Mouse (Mus musculus) forebrain, postnatal 0 days (tissue): ENCODE results near the gene Ugt1a10. TPM values are rescaled to one million over a fixed set of nuclear protein-coding genes. Genes with fewer than 3 reads are reported as not detected.

Experiments used
- ATAC-seq: fragments of 200-750 bp; cut with Nextera tagmentation; 2 replicates; pipeline ENCODE4 v1.8.0; 2017; ENCODE audit warnings: mild to moderate bottlenecking, moderate library complexity
- DNase-seq: peaks from one replicate; pipeline ENCODE4 v3.0.0-alpha.2; 2015
- H3K27ac ChIP-seq: fragments of 300-500 bp; sonication (generic); 2 replicates; pipeline ENCODE4 v1.5.1; 2014; ENCODE audit warnings: low read depth, mild to moderate bottlenecking, antibody characterized with exemption, low read length, moderate library complexity, mixed read lengths
- H3K27me3 ChIP-seq: fragments of 300-500 bp; sonication (generic); 2 replicates; pipeline ENCODE4 v1.6.1; 2014; ENCODE audit warnings: mild to moderate bottlenecking, low read length, mixed read lengths; ENCODE audit not compliant: insufficient read depth
- H3K36me3 ChIP-seq: fragments of 300-500 bp; sonication (generic); 2 replicates; pipeline ENCODE4 v1.6.1; 2014; ENCODE audit warnings: mild to moderate bottlenecking, moderate library complexity; ENCODE audit not compliant: insufficient read depth
- H3K4me1 ChIP-seq: fragments of 300-500 bp; sonication (generic); 2 replicates; pipeline ENCODE4 v1.6.1; 2014; ENCODE audit warnings: antibody characterized with exemption; ENCODE audit not compliant: insufficient read depth
- H3K4me2 ChIP-seq: fragments of 300-500 bp; sonication (generic); 2 replicates; pipeline ENCODE4 v1.6.1; 2014; ENCODE audit warnings: low read depth, mild to moderate bottlenecking, moderate library complexity
- H3K4me3 ChIP-seq: fragments of 300-500 bp; sonication (generic); 2 replicates; pipeline ENCODE4 v1.5.1; 2014; ENCODE audit warnings: low read depth, low read length, mixed read lengths
- H3K9ac ChIP-seq: fragments of 300-500 bp; sonication (generic); 2 replicates; pipeline ENCODE4 v1.6.1; 2014; ENCODE audit warnings: mild to moderate bottlenecking
- H3K9me3 ChIP-seq: fragments of 300-500 bp; sonication (generic); 2 replicates; pipeline ENCODE4 v1.6.1; 2016; ENCODE audit warnings: low read length
- CTCF ChIP-seq: sonication (generic); IDR thresholded peaks from 2 replicates; pipeline ENCODE4 v1.5.1; 2016; ENCODE audit warnings: antibody characterized with exemption, control low read depth, low read depth
- WGBS: fragments of 180-500 bp; shearing (Covaris S2); extraction: QIAGEN DNeasy Blood & Tissue Kit; methylation state at CpG from one replicate; pipeline ENCODE4 v1.1.7; 2014; 5-methylcytosine and 5-hydroxymethylcytosine counted together
- polyA plus RNA-seq: library from polyadenylated mRNA; unstranded; fragments of >200 nt; fragmentation: Nextera tagmentation; extraction: Ambion mirVana; gene quantifications from 2 replicates; pipeline ENCODE4 v1.2.1, GENCODE M21; 2015
- total RNA-seq: library from RNA; depleted of rRNA; stranded (reverse); fragments of >200 nt; gene quantifications from 2 replicates; pipeline ENCODE4 v1.2.3, GENCODE M21; 2014

Gene Ugt1a10
- total and polyA plus RNA-seq, 2 experiments from 2014 or later = not detected

- no peak overlapping the region for H3K9ac ChIP-seq
- no peaks in the 10 kb centered on the region for H3K4me1 ChIP-seq
- H3K9me3 ChIP-seq = peaks cover 98% of the 10 kb centered on the region
- DNase-seq (no peak), ATAC-seq (no peak)
- H3K27me3 ChIP-seq = no peaks in the 10 kb centered on the region
- H3K4me2 ChIP-seq = no peak overlapping the region
- no peak overlapping the region for H3K4me3 ChIP-seq
- no peak for TF ChIP-seq CTCF
- 67% methylated on average over 7 of the region's 7 CpGs for WGBS
- H3K36me3 ChIP-seq = no peaks in the 10 kb centered on the region
- no peak overlapping the region for H3K27ac ChIP-seq
These were observed 176.8 kb downstream of the Ugt1a10 start for GRCm38 (mm10) chr1:88231803-88232499.

- H3K4me3 ChIP-seq = no peak overlapping the region
- no peak overlapping the region for H3K27ac ChIP-seq
- H3K9me3 ChIP-seq = peaks cover 98% of the 10 kb centered on the region
- no peaks in the 10 kb centered on the region for H3K36me3 ChIP-seq
- H3K9ac ChIP-seq = no peak overlapping the region
- DNase-seq (no peak), ATAC-seq (no peak)
- WGBS = 60% methylated on average over 3 of the region's 3 CpGs
- no peak for TF ChIP-seq CTCF
- H3K4me2 ChIP-seq = no peak overlapping the region
- H3K4me1 ChIP-seq = no peaks in the 10 kb centered on the region
- no peaks in the 10 kb centered on the region for H3K27me3 ChIP-seq
These were observed 177.6 kb downstream of the Ugt1a10 start for GRCm38 (mm10) chr1:88232664-88233380.

- WGBS = 70% methylated on average over 14 of the region's 14 CpGs
- H3K4me3 ChIP-seq = no peak overlapping the region
- DNase-seq (no peak), ATAC-seq (no peak)
- H3K4me2 ChIP-seq = no peak overlapping the region
- H3K4me1 ChIP-seq = no peaks in the 10 kb centered on the region
- no peak for TF ChIP-seq CTCF
- peaks cover 98% of the 10 kb centered on the region for H3K9me3 ChIP-seq
- no peaks in the 10 kb centered on the region for H3K36me3 ChIP-seq
- H3K27me3 ChIP-seq = no peaks in the 10 kb centered on the region
- H3K9ac ChIP-seq = no peak overlapping the region
- no peak overlapping the region for H3K27ac ChIP-seq
These were observed 178.4 kb downstream of the Ugt1a10 start for GRCm38 (mm10) chr1:88233421-88234247.

DNA sequence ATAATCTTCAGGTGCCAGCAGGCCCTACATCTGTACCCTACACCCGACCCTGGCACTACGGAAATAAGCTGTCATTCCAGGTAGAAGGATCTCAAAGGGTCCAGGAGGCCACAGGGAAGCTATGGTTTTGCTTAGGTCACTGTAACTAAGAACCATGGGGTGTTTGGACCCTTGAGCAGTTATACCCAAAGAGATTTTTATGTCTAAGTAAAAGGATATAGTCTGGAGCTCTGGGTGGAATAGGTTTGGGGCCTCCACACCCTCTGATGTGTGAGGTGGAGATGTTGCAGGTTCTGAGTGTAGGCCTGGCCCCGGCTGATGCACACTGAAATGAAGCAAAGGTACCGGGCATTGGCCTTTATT, 179.0 kb downstream of the Ugt1a10 start:
- TF ChIP-seq CTCF = no peak
- WGBS = 64% methylated on average over 4 of the region's 4 CpGs
- Histone ChIP-seq H3K27me3 (no peaks in the 10 kb centered on the region), H3K4me1 (no peaks in the 10 kb centered on the region), H3K4me3 (no peak overlapping the region), H3K36me3 (no peaks in the 10 kb centered on the region), H3K27ac (no peak overlapping the region), H3K9me3 (peaks cover 98% of the 10 kb centered on the region), H3K9ac (no peak overlapping the region), H3K4me2 (no peak overlapping the region)
- no peak for ATAC-seq
- no peak for DNase-seq

- Histone ChIP-seq H3K4me1 (no peaks in the 10 kb centered on the region), H3K9me3 (peaks cover 98% of the 10 kb centered on the region)
- DNase-seq = no peak
These were observed 179.5 kb downstream of the Ugt1a10 start for GRCm38 (mm10) chr1:88234646-88235045.

GRCm38 (mm10) chr1:88235046-88235893, 180.1 kb downstream of the Ugt1a10 start:
- no peak for TF ChIP-seq CTCF
- H3K9ac ChIP-seq = no peak overlapping the region
- no peak for ATAC-seq
- H3K4me2 ChIP-seq = no peak overlapping the region
- no peaks in the 10 kb centered on the region for H3K4me1 ChIP-seq
- H3K9me3 ChIP-seq = peaks cover 98% of the 10 kb centered on the region
- WGBS = 64% methylated on average over 11 of the region's 11 CpGs
- H3K27me3 ChIP-seq = no peaks in the 10 kb centered on the region
- no peak overlapping the region for H3K4me3 ChIP-seq
- DNase-seq = no peak
- H3K27ac ChIP-seq = no peak overlapping the region
- H3K36me3 ChIP-seq = no peaks in the 10 kb centered on the region

More at GRCm38 (mm10) chr1:88234646-88235045, 179.5 kb downstream of the Ugt1a10 start:
- 48% methylated on average over 5 of the region's 5 CpGs for WGBS
- Histone ChIP-seq H3K4me2 (no peak overlapping the region), H3K9ac (no peak overlapping the region), H3K27ac (no peak overlapping the region), H3K27me3 (no peaks in the 10 kb centered on the region), H3K36me3 (no peaks in the 10 kb centered on the region), H3K4me3 (no peak overlapping the region)
- no peak for ATAC-seq
- TF ChIP-seq CTCF = no peak
